Mouse (Mus musculus) CH12.LX (cell line): ENCODE results near the gene Lpar1. TPM values are rescaled to one million over a fixed set of nuclear protein-coding genes. Genes with fewer than 3 reads are reported as not detected.

Experiments
- DNase-seq: peaks from one replicate; pipeline ENCODE4 v3.0.0-alpha.2; 2013; ENCODE audit errors: extremely low read depth
- H3K27ac ChIP-seq: 2 replicates; pipeline ENCODE4 v1.5.1; 2012; ENCODE audit warnings: low read depth, mild to moderate bottlenecking, control low read depth, moderate library complexity; ENCODE audit not compliant: insufficient read depth
- H3K27me3 ChIP-seq: replicated peaks from 2 replicates; pipeline ENCODE3; 2012; ENCODE audit warnings: inconsistent platforms
- H3K36me3 ChIP-seq, 2 experiments: replicated peaks in 1 of 2; 2 replicates each; pipeline versions ENCODE3 to v1.6.1; 2012; ENCODE audit warnings: inconsistent platforms in 1 of 2, low read length in 1 of 2, mild to moderate bottlenecking in 1 of 2, mixed read lengths in 1 of 2, moderate library complexity in 1 of 2; ENCODE audit not compliant: control insufficient read depth in 1 of 2, insufficient read depth in 1 of 2
- H3K4me1 ChIP-seq, 2 experiments: 2 replicates each; pipeline ENCODE4 v1.6.1; 2012; ENCODE audit warnings: inconsistent platforms in 1 of 2, moderate library complexity in 1 of 2; ENCODE audit not compliant: insufficient read depth in 2 of 2, control insufficient read depth in 1 of 2
- H3K4me2 ChIP-seq: 2 replicates; pipeline ENCODE4 v1.6.1; 2012; ENCODE audit warnings: low read depth, mild to moderate bottlenecking, control low read depth; ENCODE audit not compliant: poor library complexity, insufficient read depth, severe bottlenecking
- H3K4me3 ChIP-seq, 3 experiments: fragments of 150-350 bp in 1 of 3; sonication (generic) in 1 of 3; replicated peaks in 1 of 3; 2 replicates each; pipeline versions ENCODE3 to v1.5.1; 2011 to 2012; ENCODE audit warnings: low read depth in 2 of 3, low read length in 2 of 3, mild to moderate bottlenecking in 2 of 3, moderate library complexity in 2 of 3, control low read depth in 1 of 3, improper control_type of control experiment in 1 of 3, inconsistent platforms in 1 of 3, mixed read lengths in 1 of 3; ENCODE audit not compliant: poor library complexity in 1 of 3
- H3K79me2 ChIP-seq: replicated peaks from 2 replicates; pipeline ENCODE4 v1.6.1; 2012; ENCODE audit warnings: mild to moderate bottlenecking, moderate library complexity; ENCODE audit not compliant: control insufficient read depth, poor library complexity, insufficient read depth, severe bottlenecking; ENCODE audit errors: extremely low read depth
- H3K9ac ChIP-seq: 2 replicates; pipeline ENCODE4 v1.6.1; 2012; ENCODE audit warnings: low read depth, mild to moderate bottlenecking, control low read depth, moderate library complexity; ENCODE audit not compliant: insufficient read depth
- H3K9me3 ChIP-seq: replicated peaks from 2 replicates; pipeline ENCODE3; 2012; ENCODE audit warnings: low read length, inconsistent platforms, mixed read lengths
- CHD2 ChIP-seq: IDR thresholded peaks from 2 replicates; pipeline ENCODE4 v1.6.1; 2011; ENCODE audit warnings: low read length, improper control_type of control experiment
- CTCF ChIP-seq, 2 experiments: IDR thresholded peaks in 1 of 2; conservative IDR thresholded peaks in 1 of 2; 2 replicates each; pipeline ENCODE4 v1.5.1; 2011 to 2012; ENCODE audit warnings: low read depth in 2 of 2, low read length in 2 of 2, improper control_type of control experiment in 1 of 2, inconsistent platforms in 1 of 2, mild to moderate bottlenecking in 1 of 2, moderate library complexity in 1 of 2
- E2F4 ChIP-seq: IDR thresholded peaks from 2 replicates; pipeline ENCODE4 v1.6.1; 2011; ENCODE audit warnings: low read depth, low read length, improper control_type of control experiment; ENCODE audit not compliant: insufficient replicate concordance
- GABPA ChIP-seq: IDR thresholded peaks from 2 replicates; pipeline ENCODE4 v1.6.1; 2012; ENCODE audit warnings: low read depth, low read length, improper control_type of control experiment, inconsistent platforms; ENCODE audit not compliant: insufficient replicate concordance
- HCFC1 ChIP-seq: IDR thresholded peaks from 2 replicates; pipeline ENCODE4 v1.6.1; 2012; ENCODE audit warnings: low read depth, mild to moderate bottlenecking, inconsistent platforms, low read length, improper control_type of control experiment
- IRF4 ChIP-seq: IDR thresholded peaks from 2 replicates; pipeline ENCODE4 v1.6.1; 2014; ENCODE audit warnings: low read depth, mild to moderate bottlenecking, inconsistent platforms, low read length, improper control_type of control experiment
- MAZ ChIP-seq: IDR thresholded peaks from 2 replicates; pipeline ENCODE4 v1.6.1; 2012; ENCODE audit warnings: low read depth, mild to moderate bottlenecking, inconsistent platforms, low read length, improper control_type of control experiment, moderate library complexity
- MEF2A ChIP-seq: IDR thresholded peaks from 2 replicates; pipeline ENCODE4 v1.6.1; 2014; ENCODE audit warnings: low read depth, mild to moderate bottlenecking, inconsistent platforms, low read length, improper control_type of control experiment, borderline replicate concordance
- MXI1 ChIP-seq: IDR thresholded peaks from 2 replicates; pipeline ENCODE4 v1.6.1; 2011; ENCODE audit warnings: mild to moderate bottlenecking, low read depth, low read length, improper control_type of control experiment
- MYC ChIP-seq: IDR thresholded peaks from 2 replicates; pipeline ENCODE4 v1.6.1; 2011; ENCODE audit warnings: low read depth, mild to moderate bottlenecking, improper control_type of control experiment, low read length
- PAX5 ChIP-seq: IDR thresholded peaks from 2 replicates; pipeline ENCODE4 v1.6.1; 2012; ENCODE audit warnings: low read length, inconsistent platforms, mixed read lengths
- RAD21 ChIP-seq: IDR thresholded peaks from 2 replicates; pipeline ENCODE4 v1.6.1; 2011; ENCODE audit warnings: low read depth, mild to moderate bottlenecking, low read length, improper control_type of control experiment, moderate library complexity
- SMC3 ChIP-seq: IDR thresholded peaks from 2 replicates; pipeline ENCODE4 v1.6.1; 2011; ENCODE audit warnings: low read depth, low read length, improper control_type of control experiment
- TBP ChIP-seq: conservative IDR thresholded peaks from 2 replicates; pipeline ENCODE4 v1.6.1; 2011; ENCODE audit warnings: low read depth, low read length, improper control_type of control experiment
- USF2 ChIP-seq: conservative IDR thresholded peaks from 2 replicates; pipeline ENCODE4 v1.6.1; 2011; ENCODE audit warnings: low read depth, low read length, improper control_type of control experiment
- ZC3H11A ChIP-seq: IDR thresholded peaks from 2 replicates; pipeline ENCODE4 v1.6.1; 2012; ENCODE audit warnings: low read depth, mild to moderate bottlenecking, inconsistent platforms, low read length, improper control_type of control experiment
- ZKSCAN1 ChIP-seq: IDR thresholded peaks from 2 replicates; pipeline ENCODE4 v1.6.1; 2012; ENCODE audit warnings: low read depth, inconsistent platforms, low read length, improper control_type of control experiment, borderline replicate concordance
- ZMIZ1 ChIP-seq: IDR thresholded peaks from 2 replicates; pipeline ENCODE4 v1.6.1; 2012; ENCODE audit warnings: low read depth, mild to moderate bottlenecking, inconsistent platforms, low read length, improper control_type of control experiment
- dilution Hi-C: fragments of 300-500 bp; cut with MboI; formaldehyde crosslinking; loops from 2 replicates; pipeline ENCODE4 v1.14.3; 2020; ENCODE audit warnings: low sequenced_read_pairs; ENCODE audit not compliant: extremely low pct_unique_long_range_greater_than_20kb, extremely low pct_ligation_motif_present
- in situ Hi-C: fragments of 300-500 bp; cut with MboI; formaldehyde crosslinking; loops from 3 replicates; pipeline ENCODE4 v1.14.3; 2019; ENCODE audit warnings: low sequenced_read_pairs, low pct_ligation_motif_present, low pct_unique_long_range_greater_than_20kb, mixed read lengths
- polyA plus RNA-seq: library from polyadenylated mRNA; unstranded; fragments of >175 nt; gene quantifications from 2 replicates; pipeline ENCODE4 v1.2.1, GENCODE M21; 2012; ENCODE audit warnings: low read depth; ENCODE audit not compliant: insufficient read length
- total RNA-seq, 2 experiments: library from RNA; depleted of rRNA; stranded (reverse); fragments of 300-350 nt in 1 of 2; fragments of >200 nt in 1 of 2; gene quantifications; 2 replicates each; pipeline ENCODE4 v1.2.3; 2012 to 2014

Gene Lpar1
- total and polyA plus RNA-seq, 3 experiments: 0.04 TPM; not detected in 2

- in situ Hi-C loops: no loop called here
- no peaks in the 10 kb centered on the region for H3K9me3 ChIP-seq
- no peak overlapping the region for H3K4me3 ChIP-seq
- no peaks in the 10 kb centered on the region for H3K27me3 ChIP-seq
- no peak overlapping the region for H3K27ac ChIP-seq
- no peaks in the 10 kb centered on the region for H3K4me1 ChIP-seq
- dilution Hi-C loops: no loop called here
- no peaks in the 10 kb centered on the region for H3K79me2 ChIP-seq
- no peak for DNase-seq
- H3K36me3 ChIP-seq: no peaks in the 10 kb centered on the region
- TF ChIP-seq MEF2A (no peak), MXI1 (no peak), CTCF (conservative IDR thresholded peaks at IDR 0.05 in 1 of 2, IDR thresholded peaks at IDR 0.05 in 1 of 2; ENCODE audit: low read depth in 2 of 2, low read length in 2 of 2) (no peak), MYC (no peak)
- H3K4me2 ChIP-seq: no peak overlapping the region
- no peak overlapping the region for H3K9ac ChIP-seq
Measured at GRCm38 (mm10) chr4:58540385-58540784, 13.3 kb downstream of the Lpar1 start.

GRCm38 (mm10) chr4:58538696-58539095, 15.0 kb downstream of the Lpar1 start:
- H3K27ac ChIP-seq: no peak overlapping the region
- no peaks in the 10 kb centered on the region for H3K27me3 ChIP-seq
- no peak for TF ChIP-seq SMC3
- TF ChIP-seq, all 38 proteins: peak for 0
- Histone ChIP-seq H3K4me3 (no peak overlapping the region), H3K79me2 (no peaks in the 10 kb centered on the region), H3K4me1 (no peaks in the 10 kb centered on the region), H3K9me3 (no peaks in the 10 kb centered on the region), H3K4me2 (no peak overlapping the region), H3K9ac (no peak overlapping the region), H3K36me3 (no peaks in the 10 kb centered on the region)
- DNase-seq: no peak
- in situ Hi-C loops: no loop called here
- dilution Hi-C loops: no loop called here

GRCm38 (mm10) chr4:58535754-58536153, 17.9 kb downstream of the Lpar1 start:
- dilution Hi-C loops: no loop called here

GRCm38 (mm10) chr4:58534726-58535350, 18.9 kb downstream of the Lpar1 start:
- H3K9ac ChIP-seq: no peak overlapping the region
- no peaks in the 10 kb centered on the region for H3K4me1 ChIP-seq
- no peak overlapping the region for H3K4me2 ChIP-seq
- H3K36me3 ChIP-seq: no peaks in the 10 kb centered on the region
- H3K79me2 ChIP-seq: no peaks in the 10 kb centered on the region
- DNase-seq: no peak
- dilution Hi-C loops (no loop called here), in situ Hi-C loops (no loop called here)
- H3K27me3 ChIP-seq: no peaks in the 10 kb centered on the region
- no peaks in the 10 kb centered on the region for H3K9me3 ChIP-seq
- no peak overlapping the region for H3K27ac ChIP-seq
- H3K4me3 ChIP-seq: no peak overlapping the region
- TF ChIP-seq ZC3H11A: no peak
- no peak for TF ChIP-seq USF2
- no peak for TF ChIP-seq MXI1
- TF ChIP-seq TBP: no peak
- TF ChIP-seq E2F4: no peak
- TF ChIP-seq MAZ: no peak
- TF ChIP-seq ZKSCAN1: no peak
- no peak for TF ChIP-seq PAX5
- no peak for TF ChIP-seq GABPA
- TF ChIP-seq RAD21: no peak
- TF ChIP-seq ZMIZ1: no peak
- no peak for TF ChIP-seq CHD2
- TF ChIP-seq SMC3: no peak
- TF ChIP-seq HCFC1: no peak
- no peak for TF ChIP-seq MYC

More at GRCm38 (mm10) chr4:58535754-58536153, 17.9 kb downstream of the Lpar1 start:
- Histone ChIP-seq H3K9ac (no peak overlapping the region), H3K9me3 (no peaks in the 10 kb centered on the region), H3K4me1 (no peaks in the 10 kb centered on the region), H3K4me2 (no peak overlapping the region), H3K79me2 (no peaks in the 10 kb centered on the region), H3K36me3 (no peaks in the 10 kb centered on the region), H3K27ac (no peak overlapping the region), H3K4me3 (no peak overlapping the region), H3K27me3 (no peaks in the 10 kb centered on the region)
- in situ Hi-C loops: no loop called here
- TF ChIP-seq CTCF (conservative IDR thresholded peaks at IDR 0.05 in 1 of 2, IDR thresholded peaks at IDR 0.05 in 1 of 2; ENCODE audit: low read depth in 2 of 2, low read length in 2 of 2): no peak
- no peak for TF ChIP-seq ZMIZ1
- no peak for TF ChIP-seq IRF4
- no peak for DNase-seq
